Mouse (Mus musculus) bone marrow, adult 2 months (tissue): Measurements from ENCODE around the gene Gm44579. TPM values are rescaled to one million over a fixed set of nuclear protein-coding genes. Genes with fewer than 3 reads are reported as not detected.

Experiments used
- H3K27ac ChIP-seq: fragments of 200-500 bp; 2 replicates; pipeline ENCODE4 v1.5.1; 2012; ENCODE audit warnings: low read depth, mild to moderate bottlenecking, control low read depth, inconsistent platforms, low read length; ENCODE audit not compliant: control insufficient read depth, poor library complexity, insufficient read depth
- H3K4me1 ChIP-seq: fragments of 200-500 bp; 2 replicates; pipeline ENCODE4 v1.6.1; 2011; ENCODE audit warnings: low read length; ENCODE audit not compliant: control insufficient read depth, insufficient read depth
- H3K4me3 ChIP-seq: fragments of 200-500 bp; replicated peaks from 2 replicates; pipeline ENCODE3; 2011; ENCODE audit warnings: mild to moderate bottlenecking, low read depth, low read length, control low read depth; ENCODE audit not compliant: control insufficient read depth
- CTCF ChIP-seq: fragments of 200-500 bp; IDR thresholded peaks from 2 replicates; pipeline ENCODE4 v1.5.1; 2011; ENCODE audit warnings: low read length, control low read depth; ENCODE audit not compliant: control insufficient read depth, insufficient read depth
- POLR2A ChIP-seq: fragments of 200-500 bp; IDR thresholded peaks from 2 replicates; pipeline ENCODE4 v1.6.1; 2011; ENCODE audit warnings: low read depth, mild to moderate bottlenecking, control low read depth, low read length, borderline replicate concordance; ENCODE audit not compliant: control insufficient read depth
- WGBS: fragments of 180-500 bp; shearing (Covaris S2); methylation state at CpG from one replicate; pipeline ENCODE4 v1.1.7; 2018; 5-methylcytosine and 5-hydroxymethylcytosine counted together
- polyA plus RNA-seq: library from polyadenylated mRNA; stranded (reverse); fragments of >200 nt; gene quantifications from 2 replicates; pipeline ENCODE4 v1.2.4, GENCODE M21; 2011; ENCODE audit warnings: low replicate concordance; ENCODE audit not compliant: missing spikeins, insufficient read depth, insufficient read length

The Gm44579 gene
- not detected in 2 replicates for polyA plus RNA-seq

DNA sequence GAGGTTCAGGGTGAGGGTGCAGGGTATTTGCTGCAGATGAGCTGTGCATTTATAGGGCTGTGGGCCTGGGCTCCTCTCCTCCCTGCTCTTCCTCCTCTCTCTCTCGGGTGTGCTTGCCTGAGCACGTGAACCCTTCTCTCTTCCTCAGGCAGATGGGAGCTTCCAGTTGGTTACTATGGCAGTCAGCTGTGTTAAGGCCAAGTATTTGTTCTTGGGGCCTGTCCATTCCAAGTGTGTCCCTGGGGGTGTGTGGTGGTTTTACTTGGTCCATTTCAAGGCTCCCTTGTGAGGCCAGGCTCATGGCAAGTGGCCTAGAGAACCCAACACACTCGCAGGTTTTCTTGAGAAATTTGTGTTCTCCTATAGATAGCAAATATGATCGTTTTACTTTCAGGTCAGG is at the start of gene Gm44579, which contains the start of gene Olfr287:
Gene Gm44579 (minus strand): TSS at position 101 of the 400 bp plus-strand sequence.
Gene Olfr287 (minus strand): TSS at position 180 of the 400 bp plus-strand sequence.
- 68% methylated on average over 4 of the region's 4 CpGs for WGBS
- TF ChIP-seq CTCF (no peak), POLR2A (no peak)
- H3K27ac ChIP-seq = no peak within 1 kb of the TSS

DNA sequence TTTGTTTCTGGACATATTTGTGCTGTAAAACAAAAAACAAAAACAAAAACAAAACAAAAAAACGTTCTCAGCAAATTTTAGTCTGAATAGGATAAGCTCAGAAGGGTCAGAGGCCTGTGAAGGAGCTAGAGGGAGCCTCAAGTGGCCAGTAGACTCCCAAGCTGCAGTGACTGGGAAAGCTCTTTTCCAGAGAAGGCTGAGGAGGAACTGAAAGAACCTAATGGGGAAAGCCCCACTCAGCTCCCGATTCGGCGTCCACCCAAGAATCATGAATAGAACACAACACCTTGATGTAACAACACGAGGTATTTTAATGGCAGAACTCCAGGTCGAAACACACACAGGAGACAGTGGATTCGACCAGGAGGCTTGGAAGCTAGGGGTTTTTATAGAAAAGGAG is 37.0 kb upstream of the Gm44579 start:
- H3K4me1 ChIP-seq = no peaks in the 10 kb centered on the region
- TF ChIP-seq CTCF (no peak), POLR2A (no peak)
- 81% methylated on average over 7 of the region's 7 CpGs for whole genome bisulfite sequencing
- no peak overlapping the region for H3K27ac ChIP-seq
- no peak overlapping the region for H3K4me3 ChIP-seq

More for the DNA sequence above, at the start of gene Gm44579, which contains the start of gene Olfr287:
- Histone ChIP-seq H3K4me1 (no peaks in the 10 kb centered on the region), H3K4me3 (no peak within 1 kb of the TSS)

DNA sequence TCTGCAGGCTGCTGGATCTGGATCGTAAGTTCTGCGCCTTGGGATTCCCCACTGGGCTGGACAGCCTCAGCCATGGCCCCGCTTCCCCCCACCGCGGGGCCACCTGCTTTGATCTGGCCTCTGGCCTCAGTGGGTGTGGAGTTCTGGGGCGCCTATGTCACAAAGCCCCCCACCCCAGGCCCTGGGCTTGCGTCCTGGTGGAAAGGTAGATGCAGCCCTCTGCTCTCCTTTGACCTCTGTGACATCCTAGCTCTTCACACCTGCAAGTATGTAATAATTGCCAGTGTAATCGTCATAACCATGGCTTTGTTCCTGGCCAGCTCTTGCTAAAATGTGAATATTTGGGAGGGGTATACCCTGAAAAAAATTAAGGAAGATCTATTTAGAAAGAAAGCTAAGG is 36.4 kb upstream of the Gm44579 start, which contains the start of gene H1fnt:
Gene H1fnt (minus strand): TSS at position 101 of the 400 bp plus-strand sequence.
- TF ChIP-seq CTCF = no peak
- no peak for TF ChIP-seq POLR2A
- WGBS = 83% methylated on average over 8 of the region's 8 CpGs
- H3K4me1 ChIP-seq = no peaks in the 10 kb centered on the region
- no peak within 1 kb of the TSS for H3K4me3 ChIP-seq
- 0 out of 2 replicates have a peak within 1 kb of the TSS, but pooled peaks have one; percentile 15 for H3K27ac ChIP-seq

DNA sequence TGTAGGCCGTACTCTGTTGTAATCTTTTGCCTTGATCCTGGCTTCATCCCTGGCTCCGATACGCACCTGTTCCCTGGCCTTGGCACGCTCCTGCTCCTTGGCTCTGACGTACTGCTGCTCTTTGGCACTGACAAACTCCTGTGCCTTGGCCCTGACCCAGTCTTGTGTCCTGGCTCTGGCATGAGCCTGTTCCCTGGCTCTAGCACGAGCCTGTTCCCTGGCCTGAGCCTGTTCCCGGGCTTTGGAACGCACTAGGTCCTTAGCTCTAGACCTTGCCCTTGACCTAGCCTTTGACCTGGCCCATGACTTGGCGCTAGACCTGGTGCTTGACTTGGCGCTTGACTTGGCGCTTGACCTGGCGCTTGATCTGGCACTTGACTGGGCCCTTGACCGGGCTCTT is 35.5 kb upstream of the Gm44579 start:
- no peak overlapping the region for H3K4me3 ChIP-seq
- H3K27ac ChIP-seq = 0 out of 2 replicates have a peak overlapping the region, but pooled peaks have one; percentile 15
- no peaks in the 10 kb centered on the region for H3K4me1 ChIP-seq
- TF ChIP-seq CTCF (no peak), POLR2A (no peak)
- 92% methylated on average over 13 of the region's 13 CpGs for WGBS

DNA sequence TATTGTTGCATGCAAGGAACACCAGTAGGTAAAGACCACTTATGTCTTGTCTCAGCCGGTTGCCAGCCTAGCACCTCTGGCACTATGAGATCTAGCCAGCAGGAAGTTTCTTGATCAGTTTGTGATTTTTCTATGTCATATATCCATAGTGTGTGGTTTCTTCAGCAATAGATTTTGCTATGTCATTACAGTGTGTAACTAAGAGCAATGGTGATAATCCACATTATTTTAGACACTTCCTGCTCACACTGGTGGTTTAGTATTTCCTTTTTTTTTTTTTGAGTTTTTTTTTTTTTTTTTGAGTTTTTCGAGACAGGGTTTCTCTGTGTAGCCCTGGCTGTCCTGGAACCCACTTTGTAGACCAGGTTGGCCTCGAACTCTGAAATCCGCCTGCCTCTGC is 14.7 kb upstream of the Gm44579 start:
- Histone ChIP-seq H3K27ac (no peak overlapping the region), H3K4me3 (no peak overlapping the region), H3K4me1 (no peaks in the 10 kb centered on the region; the same call in 1 of the 2 replicates)
- TF ChIP-seq POLR2A (no peak), CTCF (no peak)
- WGBS = 44% methylated on average over 4 of the region's 4 CpGs

DNA sequence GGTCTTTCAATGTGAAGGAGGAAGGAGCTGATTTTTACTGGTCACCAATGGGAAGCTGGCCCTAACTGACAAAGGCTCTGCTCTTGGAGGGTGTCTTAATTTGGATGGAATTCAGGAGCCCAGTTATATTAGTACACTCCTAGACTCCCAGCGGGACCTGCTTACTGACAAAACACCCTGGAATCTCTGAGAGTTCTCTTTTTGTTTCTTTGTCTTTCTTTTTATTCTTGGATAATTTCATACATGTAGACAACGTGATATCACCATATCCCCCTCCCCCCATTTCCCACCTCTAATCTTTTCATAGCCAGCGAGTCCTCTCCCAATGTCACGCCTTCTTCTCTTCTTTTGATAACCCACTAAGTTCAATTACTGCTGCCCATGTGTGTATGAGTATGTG is 13.6 kb upstream of the Gm44579 start, which contains the start of gene Olfr286:
Gene Olfr286 (minus strand): TSS at position 101 of the 400 bp plus-strand sequence.
- H3K4me3 ChIP-seq = no peak within 1 kb of the TSS
- no peak within 1 kb of the TSS for H3K27ac ChIP-seq
- WGBS = 80% methylated on average over 4 of the region's 4 CpGs
- TF ChIP-seq POLR2A = no peak
- no peak for TF ChIP-seq CTCF
- no peaks in the 10 kb centered on the region; the same call in 1 of the 2 replicates for H3K4me1 ChIP-seq

DNA sequence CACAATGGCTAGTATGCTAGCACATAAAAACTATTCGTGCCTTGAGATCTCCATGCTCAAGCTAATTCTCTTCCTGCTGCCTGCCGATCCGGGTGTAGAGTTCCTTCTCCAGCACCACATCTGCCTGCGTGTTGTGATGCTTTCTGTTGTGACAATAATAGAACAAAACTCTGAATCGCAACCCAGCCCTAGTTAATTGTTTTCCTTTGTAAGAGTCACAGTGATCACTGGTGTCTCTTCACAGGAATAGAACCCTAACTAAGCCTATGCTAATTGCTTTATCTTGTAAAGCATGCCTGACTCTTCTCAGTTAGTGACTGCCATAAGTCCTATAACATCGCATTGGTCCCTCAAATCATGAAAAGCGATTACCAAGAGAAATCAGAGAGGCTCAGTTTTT is 5.3 kb upstream of the Gm44579 start:
- Histone ChIP-seq H3K27ac (no peak overlapping the region), H3K4me3 (no peak overlapping the region), H3K4me1 (no peaks in the 10 kb centered on the region)
- WGBS = 67% methylated on average over 7 of the region's 7 CpGs
- TF ChIP-seq POLR2A = no peak

DNA sequence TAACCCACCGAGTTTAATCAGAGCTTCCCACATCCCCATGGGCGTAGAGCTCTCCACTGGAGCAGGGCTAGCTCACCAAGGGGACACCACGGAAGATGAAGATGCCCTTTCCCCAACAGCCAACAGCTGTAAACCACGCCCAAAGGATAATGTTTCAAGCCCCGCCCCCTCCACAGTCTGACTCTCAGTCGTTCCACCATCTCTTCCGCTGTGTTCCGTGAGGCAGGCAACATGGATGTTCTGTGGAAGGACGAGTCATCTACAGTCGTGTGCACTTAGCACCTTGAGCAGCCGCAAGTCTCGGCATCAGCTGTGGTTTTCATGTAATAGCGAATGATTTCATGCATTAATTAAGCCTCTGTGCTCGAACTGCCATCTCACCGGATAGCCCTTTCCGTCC is 4.8 kb upstream of the Gm44579 start:
- Histone ChIP-seq H3K27ac (no peak overlapping the region), H3K4me1 (no peaks in the 10 kb centered on the region), H3K4me3 (no peak overlapping the region)
- WGBS = 48% methylated on average over 16 of the region's 16 CpGs
- TF ChIP-seq POLR2A (no peak), CTCF (no peak)

DNA sequence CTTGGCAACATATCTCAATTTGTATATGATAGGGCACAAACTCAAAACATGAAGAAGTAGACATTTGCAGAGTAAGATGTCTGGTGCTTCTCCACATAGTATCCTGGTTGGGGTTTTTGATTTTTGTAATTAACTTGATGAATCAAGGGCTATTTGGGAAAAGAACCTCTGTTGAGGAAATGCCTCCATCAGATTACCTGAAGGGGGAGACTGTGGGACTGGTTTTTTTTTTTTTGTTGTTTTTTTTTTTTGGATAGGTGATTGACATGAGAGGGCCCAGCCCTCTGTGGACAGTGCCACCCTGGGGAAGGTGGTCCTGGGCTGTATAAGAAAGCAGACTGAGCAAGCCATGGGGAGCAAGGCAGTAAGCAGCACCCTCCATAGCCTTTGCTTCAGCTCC is 1.6 kb upstream of the Gm44579 start:
- no peaks in the 10 kb centered on the region for H3K4me1 ChIP-seq
- no peak overlapping the region for H3K27ac ChIP-seq
- no peak overlapping the region for H3K4me3 ChIP-seq
- TF ChIP-seq POLR2A (no peak), CTCF (no peak)
